Mouse (Mus musculus) liver, embryonic 13.5 days (tissue): Measurements from ENCODE around the gene Shroom4. TPM values are rescaled to one million over a fixed set of nuclear protein-coding genes. Genes with fewer than 3 reads are reported as not detected.
A peak's percentile ranks its signal among the peaks of the same experiment; 100 is the strongest.

Experiments used
- ATAC-seq: fragments of 200-750 bp; cut with Nextera tagmentation; 2 replicates; pipeline ENCODE4 v1.8.0; 2017; ENCODE audit warnings: low read depth, mild to moderate bottlenecking, moderate number of reproducible peaks, moderate library complexity
- DNase-seq: peaks from one replicate; pipeline ENCODE4 v3.0.0; 2022
- H3K27ac ChIP-seq: fragments of 300-500 bp; sonication (generic); 2 replicates; pipeline ENCODE4 v1.5.1; 2015; ENCODE audit warnings: moderate library complexity, mild to moderate bottlenecking, inconsistent platforms
- H3K27me3 ChIP-seq: fragments of 300-500 bp; sonication (generic); 2 replicates; pipeline ENCODE4 v1.6.1; 2015; ENCODE audit warnings: mild to moderate bottlenecking, inconsistent platforms
- H3K36me3 ChIP-seq: fragments of 300-500 bp; sonication (generic); 2 replicates; pipeline ENCODE4 v1.6.1; 2015; ENCODE audit warnings: mild to moderate bottlenecking, inconsistent platforms
- H3K4me1 ChIP-seq: fragments of 300-500 bp; sonication (generic); replicated peaks from 2 replicates; pipeline ENCODE4 v1.6.1; 2015; ENCODE audit warnings: inconsistent platforms
- H3K4me2 ChIP-seq: fragments of 300-500 bp; sonication (generic); 2 replicates; pipeline ENCODE4 v1.6.1; 2015; ENCODE audit warnings: inconsistent platforms, mild to moderate bottlenecking, moderate library complexity
- H3K4me3 ChIP-seq: fragments of 300-500 bp; sonication (generic); replicated peaks from 2 replicates; pipeline ENCODE4 v1.5.1; 2015; ENCODE audit warnings: mild to moderate bottlenecking, inconsistent platforms
- H3K9ac ChIP-seq: fragments of 300-500 bp; sonication (generic); 2 replicates; pipeline ENCODE4 v1.6.1; 2015; ENCODE audit warnings: mild to moderate bottlenecking, inconsistent platforms
- H3K9me3 ChIP-seq: fragments of 300-500 bp; sonication (generic); replicated peaks from 2 replicates; pipeline ENCODE4 v1.6.1; 2016; ENCODE audit warnings: inconsistent platforms
- WGBS: fragments of 180-500 bp; shearing (Covaris S2); methylation state at CpG from one replicate; pipeline ENCODE4 v1.1.7; 2015; ENCODE audit not compliant: insufficient replicate concordance; 5-methylcytosine and 5-hydroxymethylcytosine counted together
- polyA plus RNA-seq: library from polyadenylated mRNA; unstranded; fragments of >200 nt; fragmentation: Nextera tagmentation; extraction: Ambion mirVana; gene quantifications from 2 replicates; pipeline ENCODE4 v1.2.1, GENCODE M21; 2015

Shroom4 gene
- polyA plus RNA-seq, 1 experiment from 2014 or later, result 0.25 TPM

- Histone ChIP-seq H3K4me2 (no peak overlapping the region), H3K4me1 (no peaks in the 10 kb centered on the region), H3K9ac (no peak overlapping the region), H3K27me3 (no peaks in the 10 kb centered on the region), H3K9me3 (no peaks in the 10 kb centered on the region), H3K36me3 (no peaks in the 10 kb centered on the region), H3K27ac (no peak overlapping the region), H3K4me3 (no peak overlapping the region)
- DNase-seq (no peak), ATAC-seq (no peak)
Observed at GRCm38 (mm10) chrX:6495456-6495855, 95.8 kb downstream of the Shroom4 start.

DNA sequence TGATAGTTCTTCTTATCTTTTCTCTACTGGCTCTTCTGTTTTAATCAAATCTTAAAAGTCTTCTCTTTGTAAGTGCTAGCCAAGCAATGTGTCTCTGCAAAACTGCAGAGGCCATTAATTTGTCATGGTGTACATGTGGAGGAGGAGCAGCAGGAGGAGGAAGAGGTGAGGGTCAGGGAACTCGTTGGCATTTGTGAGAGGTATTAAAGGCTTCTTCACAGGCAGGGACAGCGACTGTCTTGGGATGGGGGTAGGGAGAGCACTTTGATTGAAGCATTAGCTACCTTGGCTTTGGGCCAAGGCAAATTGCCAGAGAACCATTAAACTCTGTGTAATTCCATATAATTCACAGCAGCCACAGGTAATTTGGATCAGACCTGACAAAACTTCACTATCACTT lies 96.7 kb downstream of the Shroom4 start:
- Histone ChIP-seq H3K27ac (no peak overlapping the region), H3K4me1 (no peaks in the 10 kb centered on the region), H3K9me3 (no peaks in the 10 kb centered on the region), H3K4me2 (no peak overlapping the region), H3K36me3 (no peaks in the 10 kb centered on the region), H3K9ac (no peak overlapping the region), H3K27me3 (no peaks in the 10 kb centered on the region), H3K4me3 (no peak overlapping the region)
- WGBS, result 37% methylated on average over 2 of the region's 2 CpGs
- ATAC-seq (no peak), DNase-seq (no peak)

GRCm38 (mm10) chrX:6501850-6502249 lies 102.2 kb downstream of the Shroom4 start:
- ATAC-seq (no peak), DNase-seq (no peak)
- H3K4me2 ChIP-seq, result no peak overlapping the region
- H3K4me3 ChIP-seq, result no peak overlapping the region
- no peaks in the 10 kb centered on the region for H3K27me3 ChIP-seq
- H3K36me3 ChIP-seq, result no peaks in the 10 kb centered on the region
- H3K9me3 ChIP-seq, result no peaks in the 10 kb centered on the region
- no peaks in the 10 kb centered on the region for H3K4me1 ChIP-seq
- H3K27ac ChIP-seq, result no peak overlapping the region
- WGBS, result 62% methylated on average over 1 of the region's 1 CpGs
- H3K9ac ChIP-seq, result no peak overlapping the region

DNA sequence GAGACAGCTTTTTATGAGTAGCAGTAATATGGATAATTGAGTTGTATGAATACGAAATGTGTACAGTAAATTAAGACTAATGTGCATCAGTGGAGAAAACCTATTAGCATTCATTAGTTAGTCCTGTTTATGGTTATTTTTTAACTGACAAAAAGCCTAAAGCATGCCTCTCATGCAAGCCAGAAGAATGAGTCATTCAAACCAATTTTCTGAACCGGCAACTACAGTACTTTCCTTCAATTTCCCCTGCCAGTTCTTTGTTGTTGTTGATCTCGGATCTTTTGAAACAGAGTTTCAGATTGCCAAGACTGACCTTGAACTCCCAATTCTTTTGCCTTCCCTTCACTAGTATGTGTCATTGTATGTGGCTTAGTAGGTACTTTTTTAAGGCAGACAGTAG lies 117.6 kb downstream of the Shroom4 start:
- Histone ChIP-seq H3K4me3 (no peak overlapping the region), H3K9ac (no peak overlapping the region), H3K27ac (no peak overlapping the region), H3K36me3 (no peaks in the 10 kb centered on the region), H3K4me2 (no peak overlapping the region), H3K4me1 (no peaks in the 10 kb centered on the region), H3K9me3 (no peaks in the 10 kb centered on the region), H3K27me3 (no peaks in the 10 kb centered on the region)
- whole genome bisulfite sequencing, result 60% methylated on average over 3 of the region's 3 CpGs
- no peak for ATAC-seq
- no peak for DNase-seq

DNA sequence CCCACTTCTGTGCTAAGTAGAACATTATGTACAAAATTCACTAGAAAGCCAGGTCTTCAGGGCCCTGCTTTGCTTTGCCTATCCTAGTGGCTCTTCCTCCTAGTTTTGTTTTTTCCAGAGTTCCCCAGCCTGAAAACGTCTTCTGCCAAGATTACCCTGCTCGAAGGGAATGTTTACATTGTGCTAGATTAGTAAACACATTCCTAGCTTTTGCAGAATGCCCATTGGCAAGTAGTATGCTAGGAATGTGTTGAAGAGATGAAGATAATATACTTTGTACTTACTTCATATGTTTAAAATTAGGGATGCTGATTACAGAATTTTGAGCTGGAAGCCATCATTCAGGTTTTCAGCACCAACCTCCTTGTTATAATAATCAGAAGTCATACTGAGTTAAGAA lies 118.8 kb downstream of the Shroom4 start:
- no peaks in the 10 kb centered on the region for H3K36me3 ChIP-seq
- H3K9ac ChIP-seq, result no peak overlapping the region
- no peak for DNase-seq
- no peaks in the 10 kb centered on the region for H3K4me1 ChIP-seq
- ATAC-seq, result no peak
- H3K9me3 ChIP-seq, result no peaks in the 10 kb centered on the region
- no peak overlapping the region for H3K27ac ChIP-seq
- no peak overlapping the region for H3K4me3 ChIP-seq
- H3K4me2 ChIP-seq, result no peak overlapping the region
- H3K27me3 ChIP-seq, result no peaks in the 10 kb centered on the region
- WGBS, result 53% methylated on average over 2 of the region's 2 CpGs

DNA sequence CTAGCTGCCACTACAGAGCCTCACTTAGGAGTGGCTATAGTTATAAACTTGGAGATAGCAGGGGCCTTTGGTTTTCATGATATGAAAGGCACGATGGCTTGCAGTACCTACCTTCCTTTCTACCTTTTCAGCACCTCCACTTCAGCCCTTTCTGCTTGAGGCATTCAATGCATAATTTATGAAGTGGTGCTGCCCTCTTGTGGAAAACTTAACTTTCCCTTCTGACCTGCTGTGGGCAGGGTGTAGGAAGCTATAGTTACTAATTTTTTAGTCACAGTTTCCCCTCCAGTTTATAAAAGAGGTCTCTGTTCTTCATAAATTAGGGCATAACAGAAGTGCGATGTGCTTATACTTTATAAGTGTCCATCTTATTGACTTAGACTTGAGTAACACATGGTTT lies 123.3 kb downstream of the Shroom4 start:
- DNase-seq (no peak), ATAC-seq (no peak)
- Histone ChIP-seq H3K27me3 (no peaks in the 10 kb centered on the region), H3K9ac (no peak overlapping the region), H3K27ac (no peak overlapping the region), H3K4me1 (no peaks in the 10 kb centered on the region), H3K4me3 (no peak overlapping the region), H3K4me2 (no peak overlapping the region), H3K9me3 (no peaks in the 10 kb centered on the region), H3K36me3 (no peaks in the 10 kb centered on the region)
- 47% methylated on average over 2 of the region's 2 CpGs for WGBS

DNA sequence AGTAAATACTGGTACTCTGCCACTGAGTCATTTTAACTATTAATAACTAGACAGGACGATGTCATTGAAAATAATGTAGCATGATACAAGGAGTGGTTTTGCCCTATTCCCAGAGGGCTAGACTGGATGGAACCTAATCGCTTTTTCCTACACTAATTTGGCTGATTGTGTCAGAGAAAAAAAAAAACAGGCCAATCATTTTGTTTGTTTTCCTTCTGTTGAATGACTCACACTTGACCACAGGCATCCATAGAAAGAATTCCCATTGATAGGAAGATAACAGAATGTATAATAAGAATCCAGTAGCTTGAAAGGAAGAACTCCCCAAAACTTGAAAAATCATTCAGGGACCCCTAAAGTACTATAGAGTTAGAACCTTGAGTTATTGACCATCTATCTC lies 137.0 kb downstream of the Shroom4 start:
- H3K36me3 ChIP-seq, result no peaks in the 10 kb centered on the region
- no peaks in the 10 kb centered on the region for H3K9me3 ChIP-seq
- H3K9ac ChIP-seq, result no peak overlapping the region
- no peaks in the 10 kb centered on the region for H3K27me3 ChIP-seq
- 51% methylated on average over 2 of the region's 2 CpGs for WGBS
- no peaks in the 10 kb centered on the region for H3K4me1 ChIP-seq
- ATAC-seq (no peak), DNase-seq (no peak)
- H3K4me2 ChIP-seq, result no peak overlapping the region
- no peak overlapping the region for H3K27ac ChIP-seq
- H3K4me3 ChIP-seq, result no peak overlapping the region

GRCm38 (mm10) chrX:6537689-6538088 lies 138.0 kb downstream of the Shroom4 start:
- ATAC-seq, result no peak
- no peak for DNase-seq
- Histone ChIP-seq H3K4me2 (no peak overlapping the region), H3K9me3 (no peaks in the 10 kb centered on the region), H3K27me3 (no peaks in the 10 kb centered on the region), H3K4me3 (no peak overlapping the region), H3K9ac (no peak overlapping the region), H3K4me1 (no peaks in the 10 kb centered on the region), H3K36me3 (no peaks in the 10 kb centered on the region), H3K27ac (no peak overlapping the region)
- WGBS, result 23% methylated on average over 2 of the region's 2 CpGs

DNA sequence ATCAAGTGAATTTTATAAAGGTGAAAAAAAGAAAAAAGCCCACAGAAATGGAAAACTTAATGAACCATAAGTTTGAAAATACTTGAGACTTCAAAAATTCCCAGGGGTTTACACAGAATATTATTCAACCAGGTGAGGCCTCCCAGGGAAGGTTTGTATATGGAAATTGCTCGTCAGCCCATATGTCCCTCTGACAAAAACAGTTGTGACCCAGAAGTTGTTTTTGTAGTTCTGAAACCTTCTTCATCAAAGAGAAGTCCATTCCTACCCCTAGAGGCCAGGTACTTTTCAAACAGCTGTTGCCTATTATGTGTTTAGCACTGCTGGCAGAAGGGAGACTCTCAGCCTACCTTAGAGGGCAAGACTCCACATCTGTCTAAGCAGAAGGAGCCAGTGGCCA lies 165.4 kb downstream of the Shroom4 start:
- no peaks in the 10 kb centered on the region for H3K27me3 ChIP-seq
- ATAC-seq, result no peak
- H3K4me3 ChIP-seq, result no peak overlapping the region
- H3K9me3 ChIP-seq, result no peaks in the 10 kb centered on the region
- H3K27ac ChIP-seq, result no peak overlapping the region
- WGBS, result 66% methylated on average over 1 of the region's 1 CpGs
- no peak overlapping the region for H3K9ac ChIP-seq
- H3K36me3 ChIP-seq, result no peaks in the 10 kb centered on the region
- no peaks in the 10 kb centered on the region for H3K4me1 ChIP-seq
- no peak for DNase-seq
- no peak overlapping the region for H3K4me2 ChIP-seq

DNA sequence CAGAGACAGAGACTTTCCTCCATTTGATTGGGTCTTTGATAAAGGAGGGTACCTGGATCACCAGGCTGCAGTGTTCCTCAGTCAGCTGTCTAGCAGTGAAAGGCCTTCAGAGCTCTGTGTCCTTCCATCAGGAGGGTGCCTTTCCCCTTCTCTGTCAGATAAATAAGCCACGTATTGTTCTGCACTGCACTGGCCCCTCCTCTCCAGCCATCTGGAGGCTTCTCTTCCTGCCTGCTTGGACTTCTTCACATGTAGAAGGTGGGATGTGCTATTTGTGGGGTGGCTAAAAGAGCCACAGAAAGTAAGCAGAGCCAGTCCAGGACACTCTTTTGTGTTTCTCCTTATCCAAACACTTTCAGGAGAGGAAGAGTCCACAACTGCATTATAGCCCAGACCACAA lies 174.9 kb downstream of the Shroom4 start:
- Histone ChIP-seq H3K27ac (no peak overlapping the region), H3K36me3 (no peaks in the 10 kb centered on the region), H3K9ac (no peak overlapping the region), H3K9me3 (no peaks in the 10 kb centered on the region), H3K4me1 (no peaks in the 10 kb centered on the region), H3K4me3 (no peak overlapping the region), H3K27me3 (no peaks in the 10 kb centered on the region), H3K4me2 (no peak overlapping the region)
- 25% methylated on average over 1 of the region's 1 CpGs for WGBS
- no peak for ATAC-seq
- no peak for DNase-seq

GRCm38 (mm10) chrX:6577001-6577400 lies 177.3 kb downstream of the Shroom4 start:
- H3K27me3 ChIP-seq, result no peaks in the 10 kb centered on the region
- H3K9ac ChIP-seq, result no peak overlapping the region
- no peaks in the 10 kb centered on the region for H3K9me3 ChIP-seq
- no peak overlapping the region for H3K4me2 ChIP-seq
- no peak overlapping the region for H3K27ac ChIP-seq
- no peak overlapping the region for H3K4me3 ChIP-seq
- WGBS, result 15% methylated on average over 7 of the region's 7 CpGs
- H3K36me3 ChIP-seq, result no peaks in the 10 kb centered on the region
- H3K4me1 ChIP-seq, result no peaks in the 10 kb centered on the region
- ATAC-seq (0 out of 2 replicates have a peak, but pooled peaks have one; percentile 41), DNase-seq (no peak)

DNA sequence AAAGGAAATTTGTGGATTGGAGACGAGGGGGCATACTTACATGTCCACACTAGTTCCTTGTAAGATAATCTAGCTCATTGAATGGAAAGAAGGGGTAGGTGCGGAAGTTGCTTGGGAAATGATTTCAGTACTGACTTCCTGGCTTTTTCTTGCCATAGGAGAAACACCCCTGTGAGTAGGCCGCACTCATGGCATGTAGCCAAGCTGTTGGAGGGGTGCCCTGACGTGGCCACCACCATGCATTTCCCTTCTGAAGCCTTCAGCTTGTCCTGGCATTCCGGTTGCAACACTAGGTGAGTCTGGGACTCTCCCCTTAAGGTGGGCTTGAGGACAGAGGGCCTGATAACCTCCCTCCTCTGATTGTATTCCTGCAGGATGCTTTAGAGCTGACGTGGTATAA lies 181.0 kb downstream of the Shroom4 start:
- DNase-seq (no peak), ATAC-seq (no peak)
- no peak overlapping the region for H3K27ac ChIP-seq
- H3K4me1 ChIP-seq, result no peaks in the 10 kb centered on the region
- no peaks in the 10 kb centered on the region for H3K9me3 ChIP-seq
- H3K9ac ChIP-seq, result no peak overlapping the region
- H3K27me3 ChIP-seq, result no peaks in the 10 kb centered on the region
- no peak overlapping the region for H3K4me3 ChIP-seq
- H3K36me3 ChIP-seq, result no peaks in the 10 kb centered on the region
- H3K4me2 ChIP-seq, result no peak overlapping the region
- 45% methylated on average over 6 of the region's 6 CpGs for WGBS

- H3K9me3 ChIP-seq, result no peaks in the 10 kb centered on the region
- H3K27me3 ChIP-seq, result no peaks in the 10 kb centered on the region
- no peak overlapping the region for H3K27ac ChIP-seq
- DNase-seq, result no peak
- H3K9ac ChIP-seq, result no peak overlapping the region
- no peak for ATAC-seq
- no peak overlapping the region for H3K4me3 ChIP-seq
- H3K4me2 ChIP-seq, result no peak overlapping the region
- no peaks in the 10 kb centered on the region for H3K36me3 ChIP-seq
- 32% methylated on average over 1 of the region's 1 CpGs for WGBS
- no peaks in the 10 kb centered on the region for H3K4me1 ChIP-seq
Observed at GRCm38 (mm10) chrX:6581181-6581580, 181.5 kb downstream of the Shroom4 start.
